Mouse (Mus musculus) liver, adult (tissue): Measurements from ENCODE around the gene Greb1.

Experiments
- GATA4 ChIP-seq: IDR thresholded peaks from 2 replicates; pipeline ENCODE4 v1.6.1; 2014; ENCODE audit warnings: mild to moderate bottlenecking, low read length; ENCODE audit not compliant: insufficient replicate concordance

Greb1 gene

GRCm38 (mm10) chr12:16789199-16789598, 11.5 kb downstream of the Greb1 start:
- TF ChIP-seq GATA4, result no peak

GRCm38 (mm10) chr12:16788600-16788999, 12.1 kb downstream of the Greb1 start:
- no peak for TF ChIP-seq GATA4

DNA sequence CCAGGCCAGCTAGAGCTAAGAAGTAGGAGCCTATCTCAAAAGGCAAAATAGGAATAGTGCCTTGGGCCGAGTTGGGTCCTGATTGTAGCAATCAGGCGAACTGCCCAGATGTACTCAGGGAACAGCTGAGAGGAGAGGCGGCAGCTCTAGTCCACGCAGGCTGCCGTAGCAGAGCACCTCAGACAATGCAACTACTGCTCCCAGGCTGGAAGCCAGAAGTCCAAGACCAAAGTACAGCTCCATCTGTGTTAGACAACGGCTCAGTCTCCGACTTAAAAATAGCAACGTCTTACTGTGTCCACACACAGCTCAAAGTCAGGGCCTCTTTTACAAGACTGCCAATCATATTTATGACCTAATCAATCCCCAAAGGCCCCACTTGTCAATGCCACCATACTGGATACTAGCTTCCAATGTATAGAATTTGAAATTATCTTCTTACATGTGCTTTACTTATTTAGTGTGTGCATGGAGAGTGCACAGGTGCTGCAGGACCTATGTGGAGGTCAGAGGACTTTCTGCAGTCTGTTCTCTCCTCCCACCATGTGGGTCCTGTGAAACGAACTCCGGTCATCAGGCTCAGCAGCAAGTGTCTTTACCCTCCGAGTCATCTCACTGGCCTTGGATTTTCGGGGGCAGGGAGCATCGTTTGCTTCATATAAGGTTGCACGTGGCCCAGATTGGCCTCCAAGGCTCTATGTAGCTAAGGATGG, 19.5 kb downstream of the Greb1 start:
- no peak for TF ChIP-seq GATA4

- TF ChIP-seq GATA4, result no peak
These were observed 20.4 kb downstream of the Greb1 start for GRCm38 (mm10) chr12:16780320-16780719.

- no peak for TF ChIP-seq GATA4
These were observed 21.5 kb downstream of the Greb1 start for GRCm38 (mm10) chr12:16779165-16779564.

- no peak for TF ChIP-seq GATA4
These were observed 22.2 kb downstream of the Greb1 start for GRCm38 (mm10) chr12:16778523-16778922.

DNA sequence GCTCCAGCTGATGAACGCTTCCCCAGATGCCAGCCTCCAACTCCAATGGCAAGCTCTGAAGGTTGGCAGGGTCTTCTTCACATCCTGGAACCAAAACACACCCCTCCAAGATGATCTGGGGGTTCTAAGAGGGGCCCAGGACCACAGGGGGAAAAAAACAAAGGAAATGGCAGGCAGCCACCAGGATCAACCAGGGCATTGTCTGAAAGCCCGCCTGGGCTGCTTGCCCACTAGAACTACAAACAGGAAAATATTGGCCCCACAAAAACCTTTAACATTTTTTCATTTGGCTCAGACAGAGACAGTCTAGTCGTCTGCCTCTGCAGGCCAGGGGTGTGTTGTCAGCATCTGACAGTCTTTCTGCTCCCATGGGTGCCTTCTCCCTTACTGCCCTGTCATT, 25.3 kb downstream of the Greb1 start:
- TF ChIP-seq GATA4, result no peak

- TF ChIP-seq GATA4, result no peak
These were observed 26.1 kb downstream of the Greb1 start for GRCm38 (mm10) chr12:16774605-16775004.

DNA sequence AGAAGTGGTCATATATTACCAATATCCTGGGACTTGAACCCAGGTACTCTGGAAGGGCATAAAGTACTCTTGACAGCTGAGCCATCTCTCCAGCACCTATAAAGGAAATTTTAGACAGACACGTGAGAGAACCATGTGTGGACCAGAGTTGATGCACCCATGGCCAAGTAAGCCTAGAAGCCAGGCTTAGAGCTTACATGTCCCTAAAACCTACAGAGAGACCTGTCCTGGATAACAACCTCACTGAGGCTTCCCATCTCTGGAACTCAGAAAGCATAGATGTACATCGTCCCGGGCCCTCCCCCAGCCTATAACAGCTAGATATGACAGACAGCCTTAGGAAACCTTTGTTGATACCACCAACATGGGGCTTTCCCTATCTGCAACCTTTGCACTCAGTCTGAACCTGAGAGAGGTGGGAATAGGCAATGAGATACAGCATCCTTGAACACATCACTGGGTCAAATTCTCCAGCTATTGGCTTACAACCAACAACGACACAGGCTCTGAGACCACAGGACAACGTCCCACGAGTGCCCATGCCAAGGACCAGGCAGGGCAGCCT, 31.0 kb downstream of the Greb1 start:
- no peak for TF ChIP-seq GATA4

DNA sequence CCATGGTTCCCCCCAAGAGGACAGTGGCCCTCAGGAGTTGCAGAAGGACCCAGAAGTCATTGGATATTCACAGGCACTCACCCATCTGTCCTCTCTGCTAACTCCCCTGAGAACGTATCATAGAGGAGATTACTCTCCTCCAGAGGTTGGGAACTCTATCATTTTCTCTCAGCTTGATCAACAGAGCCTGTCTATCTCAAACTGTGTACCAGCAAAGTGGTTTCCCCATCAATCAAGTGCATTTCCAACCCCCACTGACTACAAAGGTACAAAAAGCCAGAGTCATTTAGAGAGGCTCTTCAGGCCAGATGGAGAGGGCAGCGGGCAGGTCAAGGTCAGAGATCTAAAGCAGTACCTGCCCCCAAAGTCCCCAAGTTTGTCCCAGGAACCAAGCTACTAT, 32.0 kb downstream of the Greb1 start:
- no peak for TF ChIP-seq GATA4

- TF ChIP-seq GATA4, result no peak
These were observed 32.4 kb downstream of the Greb1 start for GRCm38 (mm10) chr12:16768251-16768650.

DNA sequence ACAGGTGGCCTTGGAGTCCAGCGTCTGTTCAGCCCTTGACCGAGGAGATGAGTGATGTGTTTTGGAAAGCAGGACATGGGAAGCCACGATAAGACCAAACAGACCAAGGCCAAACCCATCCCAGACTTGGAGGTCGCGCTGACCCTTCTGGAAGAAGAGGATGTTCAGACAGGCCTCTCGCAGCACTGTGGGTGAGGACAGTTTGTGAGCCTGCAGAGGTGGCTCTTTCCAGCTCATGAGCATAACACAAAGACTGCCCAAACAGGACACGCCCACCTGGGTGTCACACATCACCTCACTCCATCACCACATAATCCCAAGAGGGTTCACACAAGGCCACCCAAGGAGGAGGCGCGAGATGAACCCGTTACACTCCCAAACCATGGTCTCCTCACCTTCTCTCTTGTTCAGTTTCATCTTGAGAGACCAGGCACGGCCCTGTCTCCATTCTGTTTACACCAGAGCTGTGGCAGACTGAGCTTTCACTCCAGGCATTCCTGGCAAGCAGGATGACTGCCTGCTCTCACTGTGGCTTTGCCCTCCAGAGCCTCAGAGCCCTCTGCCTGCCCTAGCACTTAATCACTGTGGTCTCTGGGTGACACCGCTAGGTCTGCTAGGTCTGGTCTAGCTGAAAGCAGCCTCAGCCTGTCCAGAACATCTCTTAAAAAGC, 35.8 kb downstream of the Greb1 start:
- no peak for TF ChIP-seq GATA4

- TF ChIP-seq GATA4, result no peak
These were observed 36.9 kb downstream of the Greb1 start for GRCm38 (mm10) chr12:16763649-16764422.

DNA sequence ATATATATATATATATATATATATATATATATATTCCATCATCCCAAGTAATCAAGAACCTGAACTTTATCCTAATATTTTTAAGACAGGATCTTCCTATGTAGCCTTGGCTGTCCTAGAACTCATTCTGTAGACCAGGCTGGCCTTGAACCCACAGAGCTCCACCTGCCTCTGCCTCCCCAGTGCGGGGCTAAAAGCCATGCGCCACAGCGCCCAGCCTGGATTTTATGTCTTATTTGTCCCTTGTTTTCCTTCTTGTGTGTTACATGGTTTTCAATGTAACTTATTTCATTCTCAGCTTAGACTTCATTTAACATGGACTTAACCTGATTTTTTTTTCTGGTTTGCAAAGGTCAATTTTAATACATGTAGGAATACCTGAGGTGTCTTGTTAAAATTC, 39.2 kb downstream of the Greb1 start:
- TF ChIP-seq GATA4, result no peak

DNA sequence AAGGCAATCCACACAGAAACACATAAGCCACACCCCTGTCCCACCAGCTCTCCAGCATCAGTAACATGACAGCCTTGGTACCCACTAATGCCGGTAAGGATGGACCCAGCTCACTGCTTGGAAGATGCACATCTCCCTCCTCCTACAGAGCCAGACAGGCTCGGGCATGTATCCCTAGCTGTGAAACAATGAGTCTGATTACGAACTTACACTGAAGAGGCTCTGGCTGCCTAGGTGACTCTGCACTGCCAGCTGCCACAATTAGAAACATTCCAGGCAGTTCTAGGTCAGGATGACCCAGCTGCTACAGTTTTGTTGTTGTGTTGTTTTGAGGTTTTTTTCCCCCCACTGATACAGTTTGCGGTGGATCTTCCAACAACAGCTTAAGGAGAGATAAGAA, 40.4 kb downstream of the Greb1 start:
- no peak for TF ChIP-seq GATA4

DNA sequence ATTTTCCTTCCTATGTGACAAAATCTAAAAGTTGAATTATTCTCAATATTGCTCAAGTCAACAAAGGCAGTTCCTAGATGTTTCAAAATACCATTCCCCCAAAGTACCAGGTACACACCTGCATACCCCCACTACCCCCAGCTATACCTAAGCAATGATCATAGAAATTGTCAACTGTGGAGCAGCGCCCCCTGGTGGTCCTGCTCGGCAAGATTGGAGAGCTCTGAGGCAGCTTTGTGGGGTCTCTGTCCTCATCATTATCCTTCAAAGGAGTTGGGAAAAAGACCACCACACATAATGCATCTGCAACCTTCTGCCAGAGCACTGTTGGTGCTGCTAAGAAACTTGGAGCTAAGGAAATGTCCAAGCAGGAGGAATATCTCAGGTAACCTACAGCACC, 46.4 kb downstream of the Greb1 start:
- TF ChIP-seq GATA4, result no peak

GRCm38 (mm10) chr12:16753555-16753954, 47.1 kb downstream of the Greb1 start:
- TF ChIP-seq GATA4, result no peak
